Mouse (Mus musculus) megakaryocyte, embryonic 14.5 days (primary cell): Measurements from ENCODE around the gene Vmn1r205. TPM values are rescaled to one million over a fixed set of nuclear protein-coding genes. Genes with fewer than 3 reads are reported as not detected.
"Not testable (repeated sequence)": the region's sequence is repeated elsewhere in the genome, so short reads cannot be mapped to it uniquely, and the experiment has no call there.

Experiments
- H3K27me3 ChIP-seq: replicated peaks from 2 replicates; pipeline ENCODE3; 2012; ENCODE audit warnings: inconsistent platforms
- H3K36me3 ChIP-seq: replicated peaks from 2 replicates; pipeline ENCODE3; 2012; ENCODE audit warnings: low read length, inconsistent platforms, mixed read lengths
- H3K4me1 ChIP-seq: 2 replicates; pipeline ENCODE4 v1.6.1; 2012; ENCODE audit warnings: inconsistent platforms
- H3K4me3 ChIP-seq: replicated peaks from 2 replicates; pipeline ENCODE3; 2012; ENCODE audit warnings: moderate library complexity, mild to moderate bottlenecking, inconsistent platforms
- H3K9me3 ChIP-seq: 2 replicates; pipeline ENCODE4 v1.6.1; 2012; ENCODE audit warnings: inconsistent platforms
- FLI1 ChIP-seq: IDR thresholded peaks from 2 replicates; pipeline ENCODE4 v1.6.1; 2012; ENCODE audit warnings: low read length, inconsistent platforms, mixed read lengths
- GATA1 ChIP-seq: IDR thresholded peaks from 3 replicates; pipeline ENCODE4 v1.6.1; 2012; ENCODE audit warnings: mixed read lengths, low read length, inconsistent platforms, borderline replicate concordance
- polyA plus RNA-seq: library from polyadenylated mRNA; stranded (reverse); fragments of >175 nt; gene quantifications from 2 replicates; pipeline ENCODE4 v1.2.3, GENCODE M21; 2012; ENCODE audit warnings: low replicate concordance; ENCODE audit not compliant: insufficient read depth

Gene Vmn1r205
- polyA plus RNA-seq = not detected in 2 replicates

GRCm38 (mm10) chr13:22592900-22593299, at the start of gene Vmn1r205:
Vmn1r205 (minus strand) TSS chr13:22593000.
- TF ChIP-seq FLI1 (no peak), GATA1 (no peak)
- Histone ChIP-seq H3K9me3 (0 out of 2 replicates have a peak, but pooled peaks cover 3% of the 10 kb centered on the region), H3K36me3 (no peaks in the 10 kb centered on the region), H3K4me3 (no peak within 1 kb of the TSS), H3K4me1 (no peaks in the 10 kb centered on the region), H3K27me3 (no peaks in the 10 kb centered on the region)

GRCm38 (mm10) chr13:22624151-22624550, 31.4 kb upstream of the Vmn1r205 start, which contains the start of gene Vmn1r206:
Vmn1r206 (minus strand) TSS chr13:22624251.
- not testable (repeated sequence) for H3K36me3 ChIP-seq, H3K9me3 ChIP-seq, H3K27me3 ChIP-seq, H3K4me1 ChIP-seq, H3K4me3 ChIP-seq

- not testable (repeated sequence) for H3K4me1 ChIP-seq, H3K4me3 ChIP-seq
These were observed 9.5 kb downstream of the Vmn1r205 start for GRCm38 (mm10) chr13:22583336-22583735.

GRCm38 (mm10) chr13:22574911-22575310, 17.9 kb downstream of the Vmn1r205 start:
- H3K4me3 ChIP-seq, H3K36me3 ChIP-seq, H3K4me1 ChIP-seq, H3K9me3 ChIP-seq, H3K27me3 ChIP-seq: not testable (repeated sequence)

More at GRCm38 (mm10) chr13:22583336-22583735, 9.5 kb downstream of the Vmn1r205 start:
- H3K36me3 ChIP-seq, H3K9me3 ChIP-seq, H3K27me3 ChIP-seq: not testable (repeated sequence)

DNA sequence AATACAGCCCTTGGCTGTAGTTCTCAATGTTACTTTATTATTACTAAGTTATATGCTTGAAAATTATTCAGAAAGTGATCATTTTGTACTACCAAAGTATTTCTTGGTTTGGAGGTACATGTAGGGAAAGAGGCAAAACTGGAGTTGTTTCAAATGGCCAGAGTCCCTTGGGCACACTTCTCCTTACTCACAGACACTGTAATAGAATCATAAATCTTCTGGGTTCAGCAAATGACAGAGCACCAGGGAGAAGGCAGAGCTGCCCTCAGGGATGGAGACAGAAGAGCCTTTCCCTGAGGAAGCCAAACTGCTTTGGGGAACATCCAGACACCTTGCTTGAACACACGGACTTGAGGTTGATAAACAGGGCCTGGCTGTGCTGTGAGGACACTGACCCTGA, 39.9 kb downstream of the Vmn1r205 start, which contains the start of gene Vmn1r204:
TSS of gene Vmn1r204 (plus strand) at position 301 of the 400 bp plus-strand sequence.
- not testable (repeated sequence) for H3K4me3 ChIP-seq, H3K36me3 ChIP-seq, H3K27me3 ChIP-seq, H3K4me1 ChIP-seq, H3K9me3 ChIP-seq

Other genes with a start within 250 kb of the Vmn1r205 start
- gene Vmn1r198, start 242.6 kb downstream of the Vmn1r205 start, polyA plus RNA-seq = not detected in 2 replicates
- gene Vmn1r199, start 213.2 kb downstream of the Vmn1r205 start, polyA plus RNA-seq = not detected in 2 replicates
- gene Vmn1r200, start 202.6 kb downstream of the Vmn1r205 start, polyA plus RNA-seq = not detected in 2 replicates
- gene Vmn1r201, start 121.1 kb downstream of the Vmn1r205 start, polyA plus RNA-seq = not detected in 2 replicates
- gene Vmn1r202, start 87.6 kb downstream of the Vmn1r205 start, polyA plus RNA-seq = 0.39 TPM in 1 of 2 replicates, not detected in the other
- not detected in 2 replicates for gene Vmn1r203, start 74.9 kb downstream of the Vmn1r205 start, polyA plus RNA-seq
- not detected in 2 replicates for gene Vmn1r204, start 39.8 kb downstream of the Vmn1r205 start, polyA plus RNA-seq
- gene Vmn1r206, start 31.3 kb upstream of the Vmn1r205 start, polyA plus RNA-seq = not detected in 2 replicates
- gene Vmn1r207-ps, start 136.6 kb upstream of the Vmn1r205 start, polyA plus RNA-seq = not detected in 2 replicates
- not detected in 2 replicates for gene Vmn1r208, start 184.4 kb upstream of the Vmn1r205 start, polyA plus RNA-seq
- 0.34 TPM in 1 of 2 replicates, not detected in the other for gene Vmn1r209, start 216.7 kb upstream of the Vmn1r205 start, polyA plus RNA-seq
- not detected in 2 replicates for gene Vmn1r210, start 238.3 kb upstream of the Vmn1r205 start, polyA plus RNA-seq